Mouse (Mus musculus) mature B cell (primary cell): ENCODE measurements around the gene Acrbp.

Experiments used
- in situ Hi-C: fragments of 300-500 bp; cut with MboI; formaldehyde crosslinking; loops from 2 replicates; pipeline ENCODE4 v1.14.3; 2019

Acrbp gene

DNA sequence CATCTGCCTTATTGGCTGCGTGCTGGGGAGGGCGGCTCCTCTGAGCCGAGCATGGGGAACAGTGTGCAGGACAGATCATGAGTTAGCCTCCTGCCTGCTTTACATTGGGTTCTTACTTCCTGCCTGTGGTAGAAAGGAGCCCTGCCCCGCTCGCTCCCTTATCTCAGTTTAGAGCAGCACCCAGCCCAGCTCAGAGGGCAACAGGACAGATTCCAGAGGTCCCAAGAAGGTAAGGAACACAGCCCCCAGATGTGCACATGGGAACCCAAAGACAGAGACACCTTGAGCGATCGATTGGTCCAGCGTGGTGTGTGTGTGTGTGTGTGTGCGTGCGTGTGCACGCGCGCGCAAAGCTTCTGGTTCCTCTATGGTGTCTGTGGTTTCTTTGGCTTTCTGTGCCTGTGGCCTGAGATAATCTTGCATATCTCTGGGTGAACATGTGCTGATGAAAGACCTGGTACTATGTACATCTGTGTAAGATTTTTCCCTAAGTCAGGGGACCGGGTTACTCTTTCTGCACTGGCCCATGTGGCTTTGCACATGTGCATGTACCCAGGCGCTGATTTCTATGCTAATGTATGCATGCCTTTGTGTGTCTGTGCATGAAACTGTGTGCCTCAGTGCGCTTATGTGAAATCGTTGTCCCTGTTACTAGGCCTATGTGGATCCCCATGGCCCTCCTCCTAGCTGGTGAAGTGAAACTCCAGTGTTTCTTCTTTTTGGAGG lies 21.8 kb downstream of the Acrbp start:
- in situ Hi-C loops = no loop called here

DNA sequence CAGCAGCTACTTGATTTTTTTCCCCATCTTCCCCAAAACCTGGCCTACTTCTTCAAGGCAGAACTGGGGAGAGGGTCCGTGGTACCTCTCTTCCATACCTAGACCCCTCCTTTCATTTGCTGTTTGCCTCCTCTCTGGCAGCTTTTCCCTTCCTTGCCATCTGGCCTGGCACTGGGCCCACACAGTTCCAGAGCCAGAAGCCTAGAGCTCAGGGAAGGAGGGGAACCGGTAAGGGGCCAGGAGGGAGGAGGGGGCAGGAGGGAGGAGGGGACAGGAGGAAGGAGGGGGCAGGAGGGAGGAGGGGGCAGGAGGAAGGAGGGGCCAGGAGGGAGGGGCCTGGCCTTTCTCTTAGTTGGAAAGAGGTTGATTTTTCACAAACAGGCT lies 22.4 kb downstream of the Acrbp start:
- in situ Hi-C loops = no loop called here

DNA sequence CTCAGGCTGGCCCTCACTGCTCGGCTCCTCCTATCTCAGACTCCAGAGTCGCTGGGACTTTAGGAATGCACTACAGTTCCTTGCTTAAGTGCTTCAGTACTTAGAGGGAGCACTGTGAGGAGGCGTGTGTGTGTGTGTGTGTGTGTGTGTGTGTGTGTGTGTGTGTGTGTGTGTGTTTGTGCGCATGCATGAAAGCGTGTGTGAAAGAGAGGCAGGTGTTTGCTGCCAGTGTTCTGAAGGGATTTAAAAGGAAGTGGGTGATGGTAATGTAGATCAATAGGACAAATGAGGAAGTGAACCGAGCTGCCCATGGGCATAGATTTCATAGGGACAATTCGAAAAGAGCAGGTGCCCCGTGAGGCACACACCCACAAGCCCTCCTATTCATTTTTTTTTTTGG lies 24.3 kb downstream of the Acrbp start:
- in situ Hi-C loops = no loop called here

DNA sequence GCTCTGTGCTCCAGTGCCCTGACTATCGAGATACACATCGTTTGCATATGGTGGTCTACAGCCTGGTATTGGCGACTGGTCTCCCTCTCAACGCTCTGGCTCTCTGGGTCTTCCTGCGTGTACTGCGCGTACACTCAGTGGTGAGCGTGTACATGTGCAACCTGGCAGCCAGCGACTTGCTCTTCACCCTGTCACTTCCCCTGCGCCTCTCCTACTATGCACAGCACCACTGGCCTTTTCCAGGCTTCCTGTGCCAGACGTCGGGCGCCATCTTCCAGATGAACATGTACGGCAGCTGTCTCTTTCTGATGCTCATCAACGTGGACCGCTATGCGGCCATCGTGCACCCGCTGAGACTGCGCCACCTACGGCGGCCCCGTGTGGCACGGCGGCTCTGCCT lies 31.9 kb downstream of the Acrbp start:
- in situ Hi-C loops = loop anchor here (5.0 kb wide), 1 partner anchor 34 kb away; the partner anchor contains the start of gene Acrbp

DNA sequence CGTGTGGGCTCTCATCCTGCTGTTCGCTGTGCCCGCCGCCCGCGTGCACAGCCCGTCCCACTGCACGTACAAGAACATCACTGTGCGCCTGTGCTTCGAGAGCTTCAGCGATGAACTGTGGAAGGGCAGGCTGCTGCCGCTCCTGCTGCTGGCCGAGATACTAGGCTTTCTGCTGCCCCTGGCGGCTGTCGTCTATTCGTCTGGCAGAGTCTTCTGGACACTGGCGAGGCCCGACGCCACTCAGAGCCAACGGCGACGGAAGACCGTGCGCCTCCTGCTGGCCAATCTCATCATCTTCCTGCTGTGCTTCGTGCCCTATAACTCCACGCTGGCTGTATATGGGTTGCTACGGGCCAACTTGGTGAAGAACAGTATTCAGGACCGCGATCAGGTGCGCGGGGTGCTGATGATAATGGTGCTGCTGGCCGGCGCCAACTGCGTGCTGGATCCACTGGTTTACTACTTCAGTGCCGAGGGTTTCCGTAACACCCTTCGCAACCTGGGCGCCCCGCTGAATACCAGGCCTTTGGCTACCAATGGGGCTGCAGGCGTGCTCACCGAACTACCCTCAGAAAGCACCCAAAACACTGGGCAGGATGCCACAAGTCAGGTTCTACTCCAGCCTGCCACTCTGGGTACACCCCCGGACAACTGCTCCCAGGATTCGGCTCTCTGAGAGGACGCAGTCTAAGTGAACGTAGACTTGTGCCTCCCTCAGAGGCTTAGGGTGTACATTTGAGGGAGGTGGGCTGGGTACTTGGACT lies 32.5 kb downstream of the Acrbp start:
- in situ Hi-C loops = loop anchor here (5.0 kb wide), 1 partner anchor 35 kb away; the partner anchor contains the start of gene Acrbp

DNA sequence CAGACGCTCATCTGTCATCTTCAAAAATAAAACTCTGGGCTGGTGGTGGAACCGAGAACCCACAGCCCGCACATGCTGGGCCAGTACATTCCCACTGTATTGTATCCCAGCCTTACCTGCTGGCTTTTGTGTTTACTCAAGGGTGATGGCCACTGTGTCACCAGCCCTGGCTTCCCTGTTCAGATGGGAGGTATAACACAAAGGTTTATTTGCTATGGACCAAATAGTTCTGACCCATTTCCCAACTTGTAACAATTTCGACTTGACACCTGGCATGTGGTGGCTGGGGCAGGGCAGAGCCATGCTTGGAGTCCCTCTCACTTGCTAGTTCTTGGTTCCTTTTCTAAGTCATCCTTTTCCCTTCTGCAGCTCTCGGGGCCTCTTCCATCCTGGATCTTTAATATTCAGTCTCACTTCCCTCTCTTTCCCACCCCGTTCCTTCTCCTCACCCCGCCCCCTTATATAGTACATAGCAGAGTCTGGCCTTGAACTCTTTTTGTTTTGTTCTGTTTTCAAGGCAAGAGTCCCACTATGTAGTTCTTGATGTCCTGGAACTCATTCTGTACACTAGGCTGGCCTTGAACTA lies 33.4 kb downstream of the Acrbp start:
- in situ Hi-C loops = loop anchor here (5.0 kb wide), 1 partner anchor 36 kb away; the partner anchor contains the start of gene Acrbp

DNA sequence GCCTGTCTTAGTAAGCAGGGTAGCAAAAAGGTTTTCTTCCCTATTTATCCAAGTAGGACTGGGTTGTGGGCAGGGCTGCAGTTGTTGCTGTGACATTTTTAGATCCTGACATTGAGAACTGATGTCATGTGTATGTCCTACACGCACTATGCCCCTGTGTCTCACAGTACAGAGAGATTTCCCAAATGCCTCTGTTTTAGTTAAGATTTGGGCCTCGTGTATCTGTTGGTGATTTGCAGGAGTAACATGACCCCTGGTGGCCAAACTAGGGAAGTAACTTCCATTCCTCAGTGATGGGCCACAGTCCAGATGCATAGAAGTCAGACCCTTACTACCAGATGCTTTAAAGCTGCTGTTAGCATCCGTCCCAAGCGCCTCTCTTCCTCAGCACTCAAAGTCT lies 34.9 kb downstream of the Acrbp start:
- in situ Hi-C loops = loop anchor here (5.0 kb wide), 1 partner anchor 37 kb away; the partner anchor contains the start of gene Acrbp

DNA sequence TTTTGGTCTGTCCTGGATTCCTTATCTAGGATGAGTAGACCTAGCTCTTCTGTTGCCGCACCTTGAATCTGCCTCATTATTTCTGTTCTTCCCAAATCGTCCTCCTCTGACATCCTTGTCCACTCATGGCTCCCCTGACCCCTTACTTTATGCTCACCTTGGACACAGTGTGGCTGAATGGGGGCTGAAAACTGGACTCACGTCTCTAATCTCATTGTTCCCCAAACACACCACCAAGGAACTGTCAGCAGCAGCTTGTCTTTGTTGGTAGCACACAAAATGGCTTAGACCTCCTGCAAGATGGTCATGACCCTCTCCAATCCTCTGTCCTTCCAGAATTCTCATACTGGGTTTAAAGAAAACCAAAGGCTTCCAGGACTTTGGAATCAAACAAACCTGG lies 38.4 kb downstream of the Acrbp start:
- in situ Hi-C loops = no loop called here

DNA sequence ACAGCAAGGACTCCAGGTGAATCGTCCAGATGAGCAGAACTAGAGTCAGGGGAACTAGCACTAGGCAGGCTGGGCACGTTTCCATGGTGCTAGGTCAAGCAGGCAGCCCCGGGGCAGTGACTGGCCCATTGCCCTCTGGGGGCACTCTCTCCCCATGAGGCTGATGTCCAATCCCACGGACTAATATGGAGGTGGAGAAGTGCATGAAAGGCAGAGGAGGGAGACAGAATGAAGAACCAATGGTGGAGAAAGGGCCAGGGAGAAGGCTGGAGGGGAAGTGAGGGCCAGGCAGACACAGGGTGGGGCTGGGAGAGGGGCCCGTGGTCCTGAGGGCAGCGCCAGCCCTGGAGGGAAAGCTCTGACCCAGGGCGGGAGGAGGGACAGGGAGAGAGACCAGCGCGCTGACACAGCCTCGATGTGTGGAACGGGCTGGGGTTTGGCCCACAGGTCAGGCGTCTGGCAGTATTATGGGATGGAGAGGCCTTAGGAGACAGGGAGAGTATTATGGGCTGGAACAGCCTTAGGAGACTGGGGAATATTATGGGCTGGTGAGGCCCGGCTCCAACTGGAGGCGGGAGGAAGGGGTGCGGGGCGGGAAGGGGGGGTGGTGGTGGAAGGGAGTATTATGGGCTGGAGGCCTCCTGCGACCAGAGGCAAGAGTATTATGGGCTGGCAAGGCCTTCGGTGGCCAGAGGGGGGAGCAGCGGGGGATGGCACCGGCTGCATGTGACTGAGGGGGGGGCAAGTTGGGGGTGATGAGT lies 39.3 kb downstream of the Acrbp start:
- in situ Hi-C loops = no loop called here

DNA sequence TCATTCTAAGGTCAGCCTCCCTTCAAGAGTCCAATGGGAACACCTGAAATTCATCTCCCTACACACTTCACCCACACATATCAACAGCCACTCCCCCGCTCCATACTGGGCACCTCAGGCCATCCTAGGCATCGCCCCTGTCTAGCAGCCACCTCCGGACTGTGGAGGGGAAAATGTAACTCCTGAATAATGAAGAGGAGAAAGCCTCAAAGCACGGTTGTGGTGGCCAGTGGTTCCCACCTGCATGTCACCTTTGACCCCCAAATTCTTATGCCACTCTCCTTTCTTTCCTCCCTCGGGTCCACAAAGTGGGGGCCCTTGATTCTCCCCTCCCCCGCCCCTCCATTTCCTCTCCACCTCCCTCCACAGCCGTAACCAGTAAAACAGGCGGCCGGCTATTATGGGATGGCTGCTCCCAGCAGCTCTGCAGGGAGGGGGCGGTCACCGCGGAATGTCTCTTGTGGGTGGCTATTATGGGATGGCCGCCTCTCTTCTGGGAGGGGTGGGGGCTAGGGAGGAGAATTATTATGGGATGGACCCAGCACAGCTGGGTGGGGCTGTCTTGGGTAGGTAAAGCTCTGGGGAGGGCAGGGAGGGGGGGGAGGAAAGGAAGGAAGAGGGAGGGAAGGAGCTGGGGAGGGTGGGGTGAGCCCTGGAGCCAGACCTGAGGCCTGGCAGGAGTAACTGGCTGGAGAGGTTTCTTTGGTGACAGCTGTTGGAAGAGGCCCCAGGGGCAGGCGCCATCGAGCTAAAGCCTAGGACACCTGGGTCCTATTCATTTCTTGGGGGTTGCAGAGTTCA lies 40.2 kb downstream of the Acrbp start:
- in situ Hi-C loops = no loop called here

DNA sequence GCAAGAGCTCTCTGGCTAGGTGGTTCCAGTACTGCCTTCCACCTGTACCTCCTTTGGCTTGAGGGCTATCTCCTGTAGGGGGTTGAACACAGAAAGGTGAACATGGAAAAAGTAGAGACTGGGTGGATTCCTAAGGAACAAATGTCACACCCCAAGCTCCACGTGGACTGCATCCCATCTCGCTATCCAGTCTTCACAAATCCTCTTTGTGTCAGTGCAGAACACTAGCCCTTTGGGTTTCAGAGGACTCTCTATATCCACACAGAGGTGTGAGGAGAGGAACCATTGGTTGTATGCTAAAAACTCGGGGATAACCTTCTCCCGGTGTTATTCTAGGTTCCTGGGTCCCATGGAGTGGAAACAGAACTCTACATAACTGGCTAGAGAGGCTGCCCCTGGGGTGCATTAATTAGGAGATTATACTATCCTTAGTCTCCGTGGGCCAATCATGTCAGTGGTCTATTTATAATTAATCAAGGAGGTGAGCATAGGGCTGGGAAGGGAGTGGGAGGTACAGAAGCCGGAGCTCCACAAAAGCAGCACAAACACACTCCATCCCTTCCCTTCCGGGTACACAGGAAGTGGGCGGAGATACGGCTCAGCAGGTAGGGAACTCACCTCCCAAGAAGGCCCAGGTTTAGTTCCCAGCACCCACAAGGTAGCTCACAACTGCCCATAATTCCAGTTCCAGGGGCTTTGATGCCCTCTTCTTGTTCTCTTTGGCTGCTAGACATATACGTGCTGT lies 41.0 kb downstream of the Acrbp start:
- in situ Hi-C loops = no loop called here

DNA sequence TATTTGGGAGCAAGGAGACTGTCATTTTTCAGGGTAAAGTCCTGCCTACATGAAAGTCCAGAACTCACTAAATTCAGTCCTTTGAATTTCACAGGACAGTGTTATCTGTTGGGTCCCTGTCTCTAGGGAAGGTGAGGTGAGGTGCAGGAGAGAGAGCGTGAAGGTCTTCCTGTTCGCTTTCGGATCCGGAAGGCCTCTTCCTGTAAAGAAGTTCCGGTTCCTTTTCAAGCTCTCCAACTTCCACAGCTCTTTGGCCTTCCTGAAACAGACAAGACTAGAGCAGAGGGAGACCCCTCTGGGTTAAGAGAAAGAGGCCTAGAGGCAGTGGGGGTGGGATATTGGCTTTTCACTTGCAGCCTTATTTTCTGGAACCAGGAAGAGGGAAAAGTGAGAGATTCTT lies 42.9 kb downstream of the Acrbp start:
- in situ Hi-C loops = no loop called here

DNA sequence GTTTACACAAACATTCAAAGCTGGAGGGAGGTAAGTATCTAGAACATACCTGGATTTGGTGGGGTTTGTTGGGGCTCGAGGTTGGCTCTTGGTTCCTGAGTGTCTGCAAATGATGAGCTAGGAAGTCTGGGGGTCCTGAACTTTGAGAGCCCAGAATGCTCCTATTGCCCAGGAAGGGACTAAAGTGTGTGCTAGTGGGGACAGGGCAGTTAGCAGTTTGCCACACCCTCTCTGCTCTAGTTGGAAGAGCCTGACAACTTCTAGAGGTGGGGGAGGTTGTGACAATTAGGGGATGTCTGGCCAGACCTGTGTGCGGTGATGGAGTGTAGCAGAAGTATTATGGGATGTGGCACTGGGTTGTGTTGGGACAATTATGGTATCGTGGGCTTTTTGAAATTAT lies 45.4 kb downstream of the Acrbp start:
- in situ Hi-C loops = no loop called here

DNA sequence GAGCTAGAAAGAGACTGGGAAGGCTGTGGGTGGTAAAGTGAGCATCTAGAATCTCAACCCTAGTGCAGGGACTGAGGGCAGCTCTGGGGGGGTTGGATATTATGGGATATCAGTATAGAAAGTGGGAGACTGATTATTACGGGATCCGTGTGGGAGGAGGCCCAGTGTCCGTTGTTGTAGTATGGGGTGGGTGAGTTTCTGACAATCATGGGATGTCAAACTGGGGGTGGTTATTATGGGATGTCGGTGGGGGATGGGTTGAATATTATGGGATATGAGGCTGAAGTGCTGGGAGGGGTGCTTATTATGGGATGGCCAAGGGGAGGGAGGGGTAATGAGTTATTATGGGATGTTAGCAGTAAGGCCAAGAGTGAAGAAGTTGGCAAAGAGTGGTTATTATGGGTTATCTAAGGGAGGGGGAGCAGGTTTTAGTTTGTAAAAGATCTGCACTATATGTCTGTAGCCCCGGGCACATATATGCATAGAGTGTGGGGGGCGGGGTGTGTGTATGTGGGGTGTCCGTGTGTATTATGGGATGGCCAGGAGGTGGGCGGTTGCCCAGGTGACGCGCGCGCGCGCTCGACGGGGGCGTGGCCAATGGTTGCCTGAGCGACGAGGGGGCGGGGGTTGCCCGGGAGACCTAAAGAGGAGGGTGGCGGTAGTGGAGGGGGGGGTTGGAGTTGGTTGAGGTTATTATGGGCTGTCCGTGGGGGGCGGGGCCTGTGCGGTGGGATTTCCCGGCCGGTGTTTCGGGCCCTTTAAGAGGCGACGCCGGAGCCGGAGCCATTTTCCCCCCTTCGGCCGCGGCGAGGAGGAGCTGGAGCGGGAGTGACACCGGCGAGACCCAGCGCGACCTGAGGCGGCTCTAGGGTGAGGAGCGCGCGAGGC lies 46.1 kb downstream of the Acrbp start, which contains the start of gene Chd4:
TSS of gene Chd4 (plus strand) at position 591 of the 888 bp plus-strand sequence.
- in situ Hi-C loops = no loop called here

DNA sequence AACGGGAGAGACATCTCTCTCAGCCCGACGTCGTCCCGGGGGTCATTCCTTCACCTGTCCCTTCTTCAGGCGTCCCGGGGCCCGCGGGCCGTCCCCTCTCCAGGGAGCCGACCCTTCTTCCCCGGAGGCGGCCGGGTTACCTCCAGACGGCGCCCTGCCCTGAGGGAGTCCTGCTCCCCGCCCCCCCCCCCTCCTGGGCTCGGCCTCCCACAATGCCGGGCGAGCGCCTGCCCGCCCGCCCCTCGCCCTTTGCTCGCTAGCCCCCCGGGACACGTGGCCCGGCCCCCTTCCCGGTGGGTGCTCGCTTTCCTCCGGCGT lies 46.7 kb downstream of the Acrbp start:
- in situ Hi-C loops = no loop called here

DNA sequence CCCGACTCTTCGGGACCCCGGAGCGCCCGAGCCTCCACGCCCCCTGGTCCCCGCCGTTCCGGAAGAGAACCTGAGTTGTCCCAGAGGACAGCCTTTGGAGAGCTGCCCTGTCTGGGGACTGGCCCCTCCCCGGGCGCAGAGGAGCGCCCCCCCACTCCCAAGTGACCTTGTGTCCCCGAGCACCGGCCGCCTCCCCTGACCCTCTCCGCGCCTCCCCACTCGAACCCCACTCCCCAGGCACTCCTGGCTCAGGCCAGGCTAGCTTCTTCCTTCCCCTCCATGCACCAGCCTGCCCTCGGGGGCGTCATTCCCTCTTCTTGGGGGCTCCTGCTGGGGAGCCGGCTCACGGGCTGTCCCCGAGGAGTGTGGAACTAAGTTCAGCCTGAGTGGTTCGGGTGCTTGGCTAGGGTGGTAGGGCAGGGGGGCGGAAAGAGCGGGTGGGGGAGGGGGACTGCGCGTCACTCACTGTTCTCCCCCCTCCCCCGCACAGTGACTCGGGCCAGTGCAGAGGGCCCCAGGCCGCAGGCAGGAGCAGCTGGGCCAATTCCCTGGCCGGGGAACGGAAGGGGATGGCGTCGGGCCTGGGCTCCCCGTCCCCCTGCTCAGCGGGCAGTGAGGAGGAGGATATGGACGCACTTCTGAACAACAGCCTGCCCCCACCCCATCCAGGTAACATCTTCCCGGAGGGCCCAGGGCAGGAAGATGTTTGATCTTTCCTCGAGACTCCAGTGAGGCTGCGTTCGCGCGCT lies 47.3 kb downstream of the Acrbp start:
- in situ Hi-C loops = no loop called here

DNA sequence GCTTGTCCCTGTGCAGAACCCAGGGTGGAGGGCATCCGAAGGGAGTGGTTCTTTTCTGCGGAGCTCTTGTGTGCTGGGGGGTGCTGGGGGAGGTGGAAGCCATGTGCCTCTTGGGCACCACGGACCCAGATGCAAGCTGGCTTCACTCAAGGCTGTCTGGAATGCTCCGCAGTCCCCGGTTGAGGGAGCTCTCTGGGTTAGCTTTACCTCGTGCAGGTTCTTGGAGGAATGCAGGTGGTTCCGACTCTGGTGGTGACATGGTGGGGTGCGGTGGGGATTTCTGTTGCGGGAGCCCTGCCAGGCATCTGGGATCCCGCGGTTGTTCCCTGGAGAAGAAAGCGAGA lies 47.8 kb downstream of the Acrbp start:
- in situ Hi-C loops = no loop called here

DNA sequence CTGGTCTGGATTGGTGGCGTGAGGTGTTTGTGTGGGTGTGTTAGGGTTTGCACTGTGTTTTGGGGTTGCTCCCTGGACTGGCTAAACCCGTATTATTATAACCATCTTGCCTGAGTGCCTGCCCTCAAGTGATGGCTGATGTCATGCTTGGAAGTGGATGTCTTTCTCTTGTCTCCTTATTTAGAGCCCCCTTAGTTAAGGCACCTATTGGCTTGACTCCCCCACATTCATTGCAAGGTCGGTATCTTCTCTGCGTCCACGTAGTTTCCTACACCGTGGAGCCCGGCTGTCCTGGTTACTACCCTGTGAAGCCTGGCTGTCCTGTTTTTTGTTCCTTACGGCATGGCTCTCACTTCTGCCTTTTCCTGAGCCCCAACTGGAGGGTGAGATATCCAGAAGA lies 48.5 kb downstream of the Acrbp start:
- in situ Hi-C loops = no loop called here

DNA sequence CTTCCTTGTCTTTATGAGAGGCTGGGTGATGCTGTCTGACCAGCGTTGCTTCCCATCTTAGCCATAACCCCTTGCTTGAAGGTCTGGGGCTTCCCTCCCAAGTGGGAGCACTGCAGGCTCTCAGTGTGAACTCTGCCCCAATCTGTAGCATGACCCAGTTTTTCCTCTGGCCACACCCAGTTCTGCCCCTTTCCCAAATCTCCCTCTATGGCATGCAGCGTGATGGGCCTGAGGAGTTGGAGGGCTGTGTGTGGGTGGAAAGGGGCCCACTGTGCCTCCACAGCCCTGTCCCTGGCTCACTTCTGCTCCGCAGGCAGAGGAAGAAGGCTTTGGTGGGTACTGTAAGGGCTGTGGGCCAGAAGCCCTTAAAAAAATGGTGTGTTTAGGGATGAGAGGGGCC lies 49.0 kb downstream of the Acrbp start:
- in situ Hi-C loops = no loop called here
